Mouse (Mus musculus) MEL (cell line): ENCODE data around the gene Mtcl1. TPM values are rescaled to one million over a fixed set of nuclear protein-coding genes. Genes with fewer than 3 reads are reported as not detected.

Source experiments
- DNase-seq: peaks from one replicate; pipeline ENCODE4 v3.0.0; 2011; ENCODE audit warnings: low read depth, low spot score
- H3K27ac ChIP-seq: 2 replicates; pipeline ENCODE4 v1.5.1; 2012; ENCODE audit warnings: low read depth, mild to moderate bottlenecking, control low read depth, low read length, moderate library complexity; ENCODE audit not compliant: control insufficient read depth
- H3K27me3 ChIP-seq, 2 experiments: fragments of 150-350 bp in 1 of 2; sonication (generic) in 1 of 2; 2 replicates each; pipeline ENCODE4 v1.6.1; 2012; ENCODE audit warnings: low read length in 2 of 2, mild to moderate bottlenecking in 2 of 2, improper control_type of control experiment in 1 of 2, moderate library complexity in 1 of 2; ENCODE audit not compliant: insufficient read depth in 2 of 2, control insufficient read depth in 1 of 2
- H3K36me3 ChIP-seq, 2 experiments: 2 replicates each; pipeline ENCODE4 v1.6.1; 2012 to 2014; ENCODE audit warnings: low read length in 2 of 2, improper control_type of control experiment in 1 of 2, inconsistent platforms in 1 of 2, mild to moderate bottlenecking in 1 of 2; ENCODE audit not compliant: insufficient read depth in 2 of 2, control insufficient read depth in 1 of 2
- H3K4me1 ChIP-seq, 2 experiments: fragments of 150-350 bp in 1 of 2; sonication (generic) in 1 of 2; 2 replicates each; pipeline ENCODE4 v1.6.1; 2012; ENCODE audit warnings: low read length in 2 of 2, improper control_type of control experiment in 1 of 2, mild to moderate bottlenecking in 1 of 2; ENCODE audit not compliant: insufficient read depth in 2 of 2, control insufficient read depth in 1 of 2
- H3K4me3 ChIP-seq, 2 experiments: fragments of 150-350 bp in 1 of 2; sonication (generic) in 1 of 2; 2 replicates each; pipeline ENCODE4 v1.5.1; 2012; ENCODE audit warnings: low read depth in 2 of 2, low read length in 2 of 2, mild to moderate bottlenecking in 2 of 2, moderate library complexity in 2 of 2, control low read depth in 1 of 2, improper control_type of control experiment in 1 of 2; ENCODE audit not compliant: control insufficient read depth in 1 of 2, insufficient read depth in 1 of 2
- H3K79me2 ChIP-seq: 2 replicates; pipeline ENCODE4 v1.6.1; 2012; ENCODE audit warnings: mild to moderate bottlenecking, low read length, moderate library complexity; ENCODE audit not compliant: control insufficient read depth, poor library complexity, insufficient read depth
- H3K9ac ChIP-seq: 2 replicates; pipeline ENCODE4 v1.6.1; 2012; ENCODE audit warnings: low read depth, mild to moderate bottlenecking, control low read depth, low read length, moderate library complexity; ENCODE audit not compliant: control insufficient read depth, poor library complexity, severe bottlenecking
- H3K9me3 ChIP-seq: fragments of 150-350 bp; sonication (generic); replicated peaks from 2 replicates; pipeline ENCODE4 v1.6.1; 2012; ENCODE audit warnings: mild to moderate bottlenecking, low read length, improper control_type of control experiment, moderate library complexity; ENCODE audit not compliant: insufficient read depth
- CTCF ChIP-seq, 3 experiments: IDR thresholded peaks in 2 of 3; conservative IDR thresholded peaks in 1 of 3; 2 replicates each; pipeline ENCODE4 v1.5.1; 2011 to 2012; ENCODE audit warnings: low read length in 3 of 3, low read depth in 2 of 3, mild to moderate bottlenecking in 2 of 3, improper control_type of control experiment in 1 of 3, inconsistent platforms in 1 of 3, mixed read lengths in 1 of 3, moderate library complexity in 1 of 3; ENCODE audit not compliant: control insufficient read depth in 1 of 3, insufficient read depth in 1 of 3, poor library complexity in 1 of 3, severe bottlenecking in 1 of 3
- ETS1 ChIP-seq: IDR thresholded peaks from 2 replicates; pipeline ENCODE4 v1.6.1; 2012; ENCODE audit warnings: low read depth, mild to moderate bottlenecking, inconsistent platforms, low read length, improper control_type of control experiment, moderate library complexity
- MAX ChIP-seq: IDR thresholded peaks from 2 replicates; pipeline ENCODE4 v1.6.1; 2011; ENCODE audit warnings: low read length, improper control_type of control experiment
- MAZ ChIP-seq: IDR thresholded peaks from 2 replicates; pipeline ENCODE4 v1.6.1; 2012; ENCODE audit warnings: low read depth, mild to moderate bottlenecking, inconsistent platforms, low read length, improper control_type of control experiment
- MEF2A ChIP-seq: IDR thresholded peaks from 2 replicates; pipeline ENCODE4 v1.6.1; 2014; ENCODE audit warnings: low read depth, mild to moderate bottlenecking, inconsistent platforms, low read length, improper control_type of control experiment; ENCODE audit not compliant: poor library complexity, insufficient replicate concordance, severe bottlenecking; ENCODE audit errors: extremely low read depth
- POLR2A ChIP-seq, 2 experiments: IDR thresholded peaks; 2 replicates each; pipeline ENCODE4 v1.6.1; 2011 to 2012; ENCODE audit warnings: low read length in 2 of 2, mild to moderate bottlenecking in 2 of 2, control low read depth in 1 of 2, improper control_type of control experiment in 1 of 2, low read depth in 1 of 2, moderate library complexity in 1 of 2; ENCODE audit not compliant: control insufficient read depth in 1 of 2, insufficient read depth in 1 of 2, poor library complexity in 1 of 2
- POLR2AphosphoS5 ChIP-seq: IDR thresholded peaks from 2 replicates; pipeline ENCODE4 v1.6.1; 2012; ENCODE audit warnings: low read depth, borderline replicate concordance, mild to moderate bottlenecking, inconsistent platforms, low read length, moderate library complexity, mixed read lengths
- RAD21 ChIP-seq: IDR thresholded peaks from 2 replicates; pipeline ENCODE4 v1.6.1; 2011; ENCODE audit warnings: mild to moderate bottlenecking, low read depth, low read length, improper control_type of control experiment
- SIN3A ChIP-seq: IDR thresholded peaks from 2 replicates; pipeline ENCODE4 v1.6.1; 2012; ENCODE audit warnings: low read length, improper control_type of control experiment, inconsistent platforms
- TBP ChIP-seq: IDR thresholded peaks from 2 replicates; pipeline ENCODE4 v1.8.0; 2011; ENCODE audit warnings: low read depth, low read length, improper control_type of control experiment
- TCF12 ChIP-seq: IDR thresholded peaks from 2 replicates; pipeline ENCODE4 v1.6.1; 2014; ENCODE audit warnings: low read depth, mild to moderate bottlenecking, inconsistent platforms, low read length, improper control_type of control experiment, moderate library complexity
- ZMIZ1 ChIP-seq: IDR thresholded peaks from 2 replicates; pipeline ENCODE4 v1.6.1; 2012; ENCODE audit warnings: low read depth, mild to moderate bottlenecking, inconsistent platforms, low read length, improper control_type of control experiment, moderate library complexity
- ZNF384 ChIP-seq: IDR thresholded peaks from 2 replicates; pipeline ENCODE4 v1.6.1; 2012; ENCODE audit warnings: low read depth, mild to moderate bottlenecking, inconsistent platforms, low read length, improper control_type of control experiment
- polyA plus RNA-seq, 2 experiments: library from polyadenylated mRNA; stranded (reverse) in 1 of 2; unstranded in 1 of 2; fragments of >175 nt in 1 of 2; fragments of >200 nt in 1 of 2; gene quantifications; 2 replicates each; pipeline versions ENCODE4 v1.2.1 to v1.2.4; 2012; ENCODE audit warnings: low replicate concordance in 2 of 2, low read depth in 1 of 2; ENCODE audit not compliant: insufficient read length in 2 of 2, insufficient read depth in 1 of 2, missing spikeins in 1 of 2
- total RNA-seq: library from RNA; depleted of rRNA; stranded (reverse); fragments of 300-350 nt; gene quantifications from 2 replicates; pipeline ENCODE4 v1.2.3, GENCODE M21; 2012

Gene Mtcl1
- total and polyA plus RNA-seq, 3 experiments: not detected

- TF ChIP-seq TBP (no peak), MAX (no peak), POLR2AphosphoS5 (no peak), MEF2A (no peak)
- H3K27ac ChIP-seq: no peak overlapping the region
- no peak for DNase-seq
- no peaks in the 10 kb centered on the region for H3K27me3 ChIP-seq
- no peak overlapping the region for H3K9ac ChIP-seq
- H3K4me1 ChIP-seq: no peaks in the 10 kb centered on the region
- H3K36me3 ChIP-seq: no peaks in the 10 kb centered on the region
- no peaks in the 10 kb centered on the region for H3K79me2 ChIP-seq
- no peak overlapping the region for H3K4me3 ChIP-seq
- no peaks in the 10 kb centered on the region for H3K9me3 ChIP-seq
Measured at GRCm38 (mm10) chr17:66404883-66405590, 44.5 kb downstream of the Mtcl1 start.

DNA sequence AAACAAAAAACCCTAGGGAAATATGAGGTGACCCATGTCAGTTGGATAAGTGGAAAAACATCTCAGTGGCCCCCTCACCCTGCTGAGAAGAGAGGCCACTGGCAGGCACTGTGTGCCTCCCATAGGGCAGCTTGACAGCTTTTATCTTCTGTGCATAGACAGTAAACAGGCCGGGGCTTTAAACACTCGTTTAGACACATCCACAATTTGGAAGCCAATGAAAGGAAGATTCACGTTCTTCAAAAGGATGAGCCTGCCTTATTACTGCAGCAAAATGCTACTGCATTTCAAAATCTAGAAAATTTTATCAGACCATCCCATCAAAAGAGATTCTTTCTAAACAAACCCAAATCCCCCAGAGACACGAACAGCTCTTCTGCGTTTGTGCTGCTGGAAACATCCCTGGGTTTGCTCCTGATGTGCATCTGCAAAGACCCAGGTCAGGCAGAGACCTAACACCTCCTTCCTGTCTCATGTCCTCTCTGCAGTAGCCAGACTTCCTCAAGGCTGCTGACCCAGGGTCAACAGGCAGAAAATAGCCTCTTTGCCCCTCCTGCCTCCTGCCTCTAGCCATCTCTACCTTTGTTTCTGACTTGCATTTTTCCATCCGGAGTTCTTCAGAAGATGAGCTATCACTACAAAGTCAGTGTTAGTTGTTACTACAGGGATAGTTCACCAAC is 46.6 kb downstream of the Mtcl1 start:
- H3K9ac ChIP-seq: no peak overlapping the region
- TF ChIP-seq TBP (no peak), ZNF384 (no peak), POLR2A (IDR thresholded peaks at IDR 0.05; ENCODE audit: control insufficient read depth in 1 of 2, insufficient read depth in 1 of 2, low read depth in 1 of 2, low read length in 2 of 2, poor library complexity in 1 of 2) (no peak), RAD21 (no peak), ZMIZ1 (no peak), ETS1 (no peak), SIN3A (no peak), TCF12 (no peak), CTCF (IDR thresholded peaks at IDR 0.05 in 2 of 3, conservative IDR thresholded peaks at IDR 0.05 in 1 of 3; ENCODE audit: control insufficient read depth in 1 of 3, insufficient read depth in 1 of 3, low read depth in 2 of 3, low read length in 3 of 3, poor library complexity in 1 of 3, severe bottlenecking in 1 of 3) (no peak), MEF2A (no peak), MAZ (no peak)
- no peaks in the 10 kb centered on the region for H3K4me1 ChIP-seq
- no peaks in the 10 kb centered on the region for H3K79me2 ChIP-seq
- no peaks in the 10 kb centered on the region for H3K9me3 ChIP-seq
- DNase-seq: no peak
- no peak overlapping the region for H3K27ac ChIP-seq
- no peaks in the 10 kb centered on the region for H3K27me3 ChIP-seq
- H3K36me3 ChIP-seq: no peaks in the 10 kb centered on the region
- no peak overlapping the region for H3K4me3 ChIP-seq
